Mouse (Mus musculus): ENCODE measurements around the gene Col1a2.

The Col1a2 gene

GRCm38 (mm10) chr6:4504603-4505131 is at the start of gene Col1a2:
Col1a2 (plus strand) TSS chr6:4504814.
- DNase-seq (ENCODE audit: low spot score in 2 of 2) = no peak

DNA sequence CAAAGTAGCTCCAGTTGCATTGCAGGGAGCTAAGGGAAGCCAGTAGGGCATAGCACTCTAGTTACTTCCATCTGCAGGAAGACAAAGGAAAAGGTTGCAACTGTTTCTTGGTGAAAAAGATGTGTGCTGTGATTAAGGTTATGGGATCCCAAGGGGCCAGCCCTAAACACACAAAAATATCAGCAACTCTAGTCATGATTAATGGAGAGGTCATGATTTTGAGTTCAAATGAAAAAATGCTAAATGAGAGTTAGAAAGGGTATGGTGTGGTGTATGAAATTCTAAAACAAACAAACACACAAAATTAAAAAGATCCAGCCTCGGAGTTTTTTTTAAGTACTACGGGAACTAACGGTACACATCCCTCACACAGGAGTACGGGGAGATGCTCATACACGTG is 49.1 kb upstream of the Col1a2 start:
- DNase-seq (ENCODE audit: low spot score in 2 of 2) = no peak

GRCm38 (mm10) chr6:4455961-4456617 is 48.5 kb upstream of the Col1a2 start:
- peak in 1 of 2 experiments; percentile 25 for DNase-seq (ENCODE audit: low spot score in 2 of 2)

DNA sequence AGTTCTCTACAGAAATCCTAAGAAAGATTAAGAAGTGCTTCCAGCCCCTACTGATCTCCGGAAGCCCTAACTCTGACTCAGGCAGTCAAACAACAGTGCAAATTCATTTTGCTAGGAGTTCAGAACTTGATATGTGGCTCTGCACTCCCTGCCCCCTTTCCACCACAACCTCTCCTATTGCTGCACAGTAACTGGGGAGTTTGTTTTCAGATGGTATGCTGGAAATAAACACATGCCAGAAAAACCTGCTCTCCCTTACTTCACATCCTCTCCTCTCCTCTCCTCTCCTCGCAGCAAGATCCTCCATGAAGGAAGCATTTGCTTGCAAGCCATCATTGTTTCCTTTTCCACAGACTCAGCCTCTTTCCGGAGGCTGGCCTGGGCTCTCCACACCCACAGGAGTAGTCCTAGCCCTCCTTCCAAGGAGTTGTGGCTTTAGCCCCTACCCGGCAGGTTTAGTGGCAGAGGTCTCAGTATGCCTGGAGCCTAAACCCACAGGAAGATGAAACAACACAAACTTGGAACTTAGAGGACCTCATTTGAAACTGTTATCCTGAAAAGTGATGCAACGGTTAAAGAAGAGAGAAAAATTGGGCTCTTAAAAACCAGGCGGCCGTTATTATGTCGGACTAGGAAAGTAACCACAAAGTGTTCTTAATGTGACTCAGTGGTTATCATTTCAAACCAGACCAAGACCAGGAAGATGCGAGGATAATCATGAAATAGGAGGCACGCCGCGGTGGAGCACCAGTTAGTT is 47.7 kb upstream of the Col1a2 start:
- DNase-seq (ENCODE audit: low spot score in 2 of 2) = no peak

DNA sequence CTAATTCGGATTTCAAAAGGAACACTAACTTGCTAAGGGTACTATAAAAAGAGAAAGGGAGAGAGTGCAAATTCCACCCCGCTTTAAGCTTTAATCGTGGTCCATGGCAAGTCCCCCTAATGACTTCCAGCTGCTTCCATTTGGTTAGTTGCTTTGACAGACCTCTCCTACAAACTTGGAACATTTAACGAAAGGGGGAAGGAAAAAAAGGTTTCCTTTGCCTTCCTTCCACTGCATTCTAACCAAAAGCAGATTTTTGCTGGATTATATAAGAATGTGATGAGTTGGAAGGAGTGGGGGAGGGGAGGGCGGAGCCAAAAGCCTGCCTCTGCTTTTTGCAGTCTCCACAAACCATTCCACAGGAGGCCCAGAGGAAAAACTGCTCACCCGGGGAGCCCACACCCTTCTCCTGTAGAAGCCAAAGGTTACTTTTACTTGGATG is 47.0 kb upstream of the Col1a2 start:
- DNase-seq (ENCODE audit: low spot score in 2 of 2) = peak; percentile 67 to 80

DNA sequence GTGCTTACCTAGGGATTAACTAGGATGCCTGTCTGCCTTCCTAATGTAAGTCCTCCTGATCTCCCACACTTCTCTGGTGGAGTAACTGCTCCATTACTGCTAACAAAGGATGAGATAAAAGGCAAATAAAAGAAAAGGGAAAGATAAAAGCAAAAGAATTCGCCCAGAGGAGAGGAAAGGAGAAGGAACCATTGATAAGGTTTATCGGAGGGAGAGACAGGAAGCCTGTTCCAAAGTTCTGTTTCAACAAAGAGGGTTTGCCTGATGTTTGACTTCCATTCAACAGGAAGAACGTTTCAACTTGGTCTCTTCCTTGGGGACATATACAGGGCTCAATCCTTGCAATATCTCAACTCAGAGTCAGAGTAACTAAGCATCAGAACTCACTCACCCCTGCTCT is 39.3 kb upstream of the Col1a2 start:
- DNase-seq (ENCODE audit: low spot score in 2 of 2) = no peak

- no peak for DNase-seq (ENCODE audit: low spot score in 2 of 2)
Observed at GRCm38 (mm10) chr6:4483577-4483936, 21.1 kb upstream of the Col1a2 start.

- peak in 1 of 2 experiments; percentile 33 for DNase-seq (ENCODE audit: low spot score in 2 of 2)
Observed at GRCm38 (mm10) chr6:4483937-4484601, 20.5 kb upstream of the Col1a2 start.

DNA sequence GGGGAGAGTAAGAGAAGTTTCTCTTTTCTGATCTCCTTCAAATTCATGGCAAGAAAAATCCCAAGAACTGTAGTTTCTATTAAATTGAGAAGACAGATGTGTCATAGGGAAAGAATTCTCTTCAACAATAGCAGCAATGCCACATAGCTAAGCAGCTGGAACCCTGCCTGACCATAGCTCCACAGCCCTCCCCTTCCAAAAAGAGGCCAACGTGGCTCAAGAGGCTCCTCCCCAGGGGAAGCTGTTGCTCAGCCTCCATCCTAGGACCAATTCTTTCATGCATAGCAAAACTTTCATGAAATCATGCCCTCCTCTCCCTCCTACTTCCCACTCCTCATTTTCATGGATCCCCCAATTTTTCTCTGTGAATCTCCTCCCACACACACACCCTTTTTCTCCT is 16.3 kb upstream of the Col1a2 start:
- DNase-seq (ENCODE audit: low spot score in 2 of 2) = peak; percentile 77 to 82

DNA sequence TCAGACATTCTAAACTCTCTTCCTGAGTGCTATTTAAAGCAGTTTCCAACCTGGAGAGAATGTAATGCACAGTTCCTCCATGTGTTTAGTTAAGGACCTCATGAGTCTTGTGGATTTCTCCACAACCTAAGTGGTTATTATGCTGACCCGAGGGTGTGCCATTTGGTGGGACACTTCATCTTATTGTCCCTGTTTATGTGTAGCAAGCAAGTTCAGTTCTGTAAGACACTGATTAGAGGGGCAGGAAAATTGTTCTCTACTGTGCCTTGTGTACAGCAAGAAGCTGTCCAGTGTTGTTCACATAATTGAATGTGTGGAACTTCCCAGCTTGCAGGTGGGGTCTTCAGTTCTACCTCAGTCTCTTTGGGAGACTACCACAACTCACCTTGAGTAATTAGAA is 15.6 kb upstream of the Col1a2 start:
- no peak for DNase-seq (ENCODE audit: low spot score in 2 of 2)

- peak; percentile 67 to 68 for DNase-seq (ENCODE audit: low spot score in 2 of 2)
Observed at GRCm38 (mm10) chr6:4489366-4490245, 15.0 kb upstream of the Col1a2 start.

- DNase-seq (ENCODE audit: low spot score in 2 of 2) = no peak
Observed at GRCm38 (mm10) chr6:4493666-4494065, 10.9 kb upstream of the Col1a2 start.

DNA sequence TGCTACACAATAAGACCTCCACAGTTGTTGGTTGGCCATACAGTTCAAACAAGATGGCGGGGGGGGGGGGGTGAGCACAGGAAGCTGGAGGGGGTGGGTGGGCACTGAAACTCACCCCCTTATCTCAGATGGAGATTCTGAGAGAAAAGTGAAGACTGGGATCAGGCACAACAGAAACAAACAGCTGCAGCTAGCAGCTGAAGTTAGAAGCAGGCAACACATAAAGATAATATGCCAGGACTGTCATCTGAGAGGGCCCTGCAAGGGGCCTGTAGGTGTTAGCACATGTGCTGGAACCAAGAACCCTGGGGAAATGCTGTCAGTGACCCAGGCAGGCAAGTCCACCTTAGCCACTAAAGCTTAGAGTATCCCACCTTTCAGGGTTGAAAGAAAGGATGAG is 8.2 kb upstream of the Col1a2 start:
- no peak for DNase-seq (ENCODE audit: low spot score in 2 of 2)

DNA sequence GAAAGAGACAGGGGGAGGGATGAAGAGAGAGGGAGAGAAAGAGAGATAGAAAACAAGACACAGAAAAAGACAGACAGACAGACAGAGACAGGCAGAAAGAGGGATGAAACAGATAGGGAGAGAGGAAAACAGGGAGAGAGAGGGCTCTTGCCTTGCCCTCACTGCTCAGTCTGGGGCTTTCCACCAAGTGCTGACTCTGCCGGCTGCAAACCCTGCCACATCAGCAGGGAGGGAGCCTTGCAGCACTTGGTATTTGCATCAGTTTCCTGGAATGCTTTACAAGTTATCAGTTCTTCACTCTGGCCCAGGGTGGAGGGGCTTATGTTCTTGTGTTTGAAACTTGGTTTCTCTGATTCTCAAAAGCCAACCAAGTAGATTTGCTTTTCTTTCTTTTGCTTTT is 1.5 kb upstream of the Col1a2 start:
- DNase-seq (ENCODE audit: low spot score in 2 of 2) = no peak

DNA sequence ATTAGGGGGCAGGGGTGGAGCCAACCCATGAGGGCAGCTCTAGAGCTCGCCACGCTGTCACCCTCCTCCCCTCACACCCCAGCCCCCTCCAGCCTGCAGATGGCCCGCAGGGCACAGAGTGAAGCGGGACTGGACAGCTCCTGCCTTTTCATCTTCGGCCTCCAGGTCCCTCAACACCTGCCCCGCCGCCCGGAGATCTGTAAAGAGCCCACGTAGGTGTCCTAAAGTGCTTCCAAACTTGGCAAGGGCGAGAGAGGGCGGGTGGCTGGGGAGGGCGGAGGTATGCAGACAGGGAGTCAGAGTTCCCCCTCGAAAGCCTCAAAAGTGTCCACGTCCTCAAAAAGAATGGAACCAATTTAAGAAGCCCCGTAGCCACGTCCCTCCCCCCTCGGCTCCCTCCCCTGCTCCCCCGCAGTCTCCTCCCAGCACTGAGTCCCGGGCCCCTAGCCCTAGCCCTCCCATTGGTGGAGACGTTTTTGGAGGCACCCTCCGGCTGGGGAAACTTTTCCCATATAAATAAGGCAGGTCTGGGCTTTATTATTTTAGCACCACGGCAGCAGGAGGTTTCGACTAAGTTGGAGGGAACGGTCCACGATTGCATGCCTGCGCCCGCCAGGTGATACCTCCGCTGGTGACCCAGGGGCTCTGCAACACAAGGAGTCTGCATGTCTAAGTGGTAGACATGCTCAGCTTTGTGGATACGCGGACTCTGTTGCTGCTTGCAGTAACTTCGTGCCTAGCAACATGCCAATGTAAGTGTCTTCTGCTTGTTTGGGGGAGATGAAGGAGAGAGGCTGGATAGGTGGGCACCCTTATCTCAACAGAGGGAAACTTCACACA is 764 bp downstream of the Col1a2 start:
- DNase-seq (ENCODE audit: low spot score in 2 of 2) = peak; percentile 86 to 87

DNA sequence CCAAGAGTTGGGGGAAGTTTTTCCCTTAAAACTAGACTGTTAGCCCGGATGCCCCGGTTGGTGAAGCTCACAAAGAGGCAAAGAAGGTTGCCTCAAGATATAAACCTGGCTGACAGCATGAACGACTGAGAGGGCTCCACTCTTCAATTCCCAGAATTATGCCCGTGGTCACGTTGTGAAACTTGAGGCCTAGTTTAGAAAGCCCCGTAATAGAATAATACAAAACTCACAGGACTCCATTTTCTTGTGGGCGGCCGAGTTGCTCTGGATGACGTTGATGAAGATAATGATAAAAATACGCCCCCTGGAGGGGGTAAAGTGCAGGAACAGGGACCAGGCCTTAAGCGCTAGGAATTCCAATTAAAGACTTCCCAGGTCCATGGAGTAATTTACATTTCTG is 1.5 kb downstream of the Col1a2 start:
- DNase-seq (ENCODE audit: low spot score in 2 of 2) = no peak

DNA sequence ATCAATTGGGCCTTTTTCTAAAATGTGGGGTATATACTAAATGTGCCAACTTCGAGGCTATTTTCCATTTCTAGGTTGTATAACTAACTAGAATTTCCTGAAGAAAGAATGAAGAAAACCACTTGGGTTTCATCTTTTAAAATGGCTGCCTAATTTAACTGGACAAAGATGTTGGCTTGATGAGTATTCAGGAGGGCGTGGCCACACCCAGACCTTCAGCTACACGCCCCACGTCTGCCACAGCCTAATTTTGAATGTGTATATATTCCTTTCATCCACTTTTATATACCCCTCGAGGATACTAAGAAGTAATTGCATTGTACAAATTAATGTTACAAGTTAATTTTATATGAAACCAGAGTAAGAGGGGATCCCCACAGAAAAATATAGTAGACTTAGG is 2.2 kb downstream of the Col1a2 start:
- DNase-seq (ENCODE audit: low spot score in 2 of 2) = no peak

- no peak for DNase-seq (ENCODE audit: low spot score in 2 of 2)
Observed at GRCm38 (mm10) chr6:4507323-4507722, 2.7 kb downstream of the Col1a2 start.

GRCm38 (mm10) chr6:4508279-4508678 is 3.7 kb downstream of the Col1a2 start:
- DNase-seq (ENCODE audit: low spot score in 2 of 2) = no peak

GRCm38 (mm10) chr6:4509395-4509794 is 4.8 kb downstream of the Col1a2 start:
- no peak for DNase-seq (ENCODE audit: low spot score in 2 of 2)

- no peak for DNase-seq (ENCODE audit: low spot score in 2 of 2)
Observed at GRCm38 (mm10) chr6:4514671-4515070, 10.1 kb downstream of the Col1a2 start.
